In the genomic region with DNA sequence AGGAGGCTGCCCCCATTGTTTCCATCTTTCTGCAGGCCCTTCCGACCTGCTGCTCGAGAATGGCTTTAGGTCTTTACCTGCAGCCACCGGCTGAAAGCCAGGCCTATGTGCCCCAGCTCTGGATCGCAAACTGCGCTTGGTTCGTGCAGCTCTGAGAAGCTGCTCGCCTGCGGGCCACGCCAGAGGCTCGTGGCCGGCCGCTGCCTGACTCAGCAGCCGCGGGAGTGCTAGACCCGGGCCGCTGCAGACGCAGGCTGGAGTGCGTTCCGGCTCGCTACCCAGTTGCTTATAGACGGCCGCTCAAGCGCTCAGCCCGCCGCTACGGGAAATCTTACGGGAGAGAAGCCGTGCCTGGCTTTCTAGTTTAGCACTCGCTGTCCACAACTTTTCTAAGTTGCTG, we compare ENCODE assay signal across 8 mouse cellular contexts. TPM values are rescaled to one million over a fixed set of nuclear protein-coding genes. Genes with fewer than 3 reads are reported as not detected.
DNase-seq lines count a peak whose midpoint lies in the region; ATAC-seq lines count a peak whose summit lies in the region.

No protein-coding gene starts in this region.

- DNase-seq in heart, embryonic 10.5 days (ENCODE audit: low spot score): no peak
- DNase-seq in heart, postnatal 36 days: no peak
- peak; percentile 35 for DNase-seq in Muller cell, postnatal 12 days (ENCODE audit: inconsistent ontology term)
- DNase-seq in limb, embryonic 11.5 days (ENCODE audit: low spot score): peak; percentile 53
- peak; percentile 47 for DNase-seq in neural tube, embryonic 11.5 days (ENCODE audit: low spot score)
- DNase-seq in ovary, postnatal 10 days (ENCODE audit: low spot score): no peak
- DNase-seq in layer of hippocampus, postnatal 10 days (ENCODE audit: low spot score in 2 of 2): no peak

- peak overlapping the region; percentile 93 for H3K27ac ChIP-seq in heart, embryonic 10.5 days
- H3K27ac ChIP-seq in forebrain, embryonic 12.5 days: peak overlapping the region; percentile 75; the same call in 1 of the 2 replicates
- peak overlapping the region; percentile 59 for H3K27ac ChIP-seq in limb, embryonic 11.5 days (replicated peaks; ENCODE audit: low read depth, low read length)
- peak overlapping the region; percentile 70 for H3K27ac ChIP-seq in neural tube, embryonic 11.5 days (ENCODE audit: low read depth, low read length)

- WGBS in heart, embryonic 10.5 days: under 1% methylated on average over 29 of the region's 29 CpGs
- WGBS in forebrain, embryonic 12.5 days: under 1% methylated on average over 29 of the region's 29 CpGs
- under 1% methylated on average over 29 of the region's 29 CpGs for WGBS in limb, embryonic 11.5 days
- WGBS in neural tube, embryonic 11.5 days: under 1% methylated on average over 29 of the region's 29 CpGs

- peak overlapping the region; percentile 94 for H3K9ac ChIP-seq in forebrain, embryonic 12.5 days
- H3K9ac ChIP-seq in limb, embryonic 11.5 days (ENCODE audit: low read length): peak overlapping the region; percentile 90
- H3K9ac ChIP-seq in neural tube, embryonic 11.5 days (ENCODE audit: low read length): peak overlapping the region; percentile 91

- no peaks in the 10 kb centered on the region for H3K9me3 ChIP-seq in heart, embryonic 10.5 days
- no peaks in the 10 kb centered on the region for H3K9me3 ChIP-seq in forebrain, embryonic 12.5 days
- no peaks in the 10 kb centered on the region for H3K9me3 ChIP-seq in limb, embryonic 11.5 days (ENCODE audit: control insufficient read depth, low read length)
- no peaks in the 10 kb centered on the region for H3K9me3 ChIP-seq in neural tube, embryonic 11.5 days (ENCODE audit: control insufficient read depth, low read length)

- H3K4me3 ChIP-seq in heart, embryonic 10.5 days: peak overlapping the region; percentile 82
- H3K4me3 ChIP-seq in forebrain, embryonic 12.5 days (replicated peaks): peak overlapping the region; percentile 92
- peak overlapping the region; percentile 99 for H3K4me3 ChIP-seq in limb, embryonic 11.5 days (ENCODE audit: low read depth, low read length)
- peak overlapping the region; percentile 96 for H3K4me3 ChIP-seq in neural tube, embryonic 11.5 days (ENCODE audit: low read depth, low read length)

- peaks cover 61% of the 10 kb centered on the region for H3K4me1 ChIP-seq in heart, embryonic 10.5 days
- H3K4me1 ChIP-seq in forebrain, embryonic 12.5 days: peaks cover 42% of the 10 kb centered on the region
- peaks cover 16% of the 10 kb centered on the region for H3K4me1 ChIP-seq in limb, embryonic 11.5 days (ENCODE audit: control insufficient read depth, insufficient read depth, low read length)
- H3K4me1 ChIP-seq in neural tube, embryonic 11.5 days (ENCODE audit: control insufficient read depth, insufficient read depth, low read length): peaks cover 21% of the 10 kb centered on the region

- intact Hi-C loops in heart, postnatal 36 days (cut with DNase I): loop anchor here (5.0 kb wide), 1 partner anchor 130 kb away; the partner anchor contains the start of gene Gm12258

- ATAC-seq in forebrain, embryonic 12.5 days (ENCODE audit: low FRiP score): no peak
- ATAC-seq in limb, embryonic 11.5 days (ENCODE audit: insufficient number of reproducible peaks, low FRiP score, low TSS enrichment, low read depth): no peak
- no peak for ATAC-seq in neural tube, embryonic 11.5 days (ENCODE audit: insufficient read depth, low FRiP score, low TSS enrichment)

- H3K36me3 ChIP-seq in heart, embryonic 10.5 days: peaks cover 28% of the 10 kb centered on the region
- peaks cover 8% of the 10 kb centered on the region for H3K36me3 ChIP-seq in forebrain, embryonic 12.5 days (replicated peaks)
- H3K36me3 ChIP-seq in limb, embryonic 11.5 days (ENCODE audit: control insufficient read depth, insufficient read depth, low read length): peaks cover 3% of the 10 kb centered on the region; the same call in 1 of the 2 replicates
- peaks cover 3% of the 10 kb centered on the region; the same call in 1 of the 2 replicates for H3K36me3 ChIP-seq in neural tube, embryonic 11.5 days (ENCODE audit: control insufficient read depth, insufficient read depth, low read length)

- peak overlapping the region; percentile 99 for H3K4me2 ChIP-seq in forebrain, embryonic 12.5 days
- peak overlapping the region; percentile 95 for H3K4me2 ChIP-seq in limb, embryonic 11.5 days (ENCODE audit: low read depth, severe bottlenecking)
- peak overlapping the region; percentile 81 for H3K4me2 ChIP-seq in neural tube, embryonic 11.5 days (ENCODE audit: low read depth)

- H3K27me3 ChIP-seq in heart, embryonic 10.5 days (ENCODE audit: insufficient read depth, poor library complexity, severe bottlenecking): no peaks in the 10 kb centered on the region
- no peaks in the 10 kb centered on the region for H3K27me3 ChIP-seq in forebrain, embryonic 12.5 days
- no peaks in the 10 kb centered on the region for H3K27me3 ChIP-seq in limb, embryonic 11.5 days (ENCODE audit: control insufficient read depth, insufficient read depth, low read length)
- H3K27me3 ChIP-seq in neural tube, embryonic 11.5 days (ENCODE audit: control insufficient read depth, insufficient read depth, low read length): no peaks in the 10 kb centered on the region

RNA-seq across cellular contexts. Expression of gene Trim11, which starts 0.7 kb away (rescaled TPM):
- polyA plus RNA-seq in heart, embryonic 10.5 days (2016; fragmentation: Nextera tagmentation; extraction: Ambion mirVana): 24.0 and 31.4 TPM in 2 replicates
- 10 to 100 TPM; 14.5 TPM for total RNA-seq in heart, postnatal 36 days (2021)
- polyA plus RNA-seq in forebrain, embryonic 12.5 days (2016; fragmentation: Nextera tagmentation; extraction: Ambion mirVana): 19.2 and 20.9 TPM in 2 replicates
- polyA plus RNA-seq in limb, embryonic 11.5 days (2014; fragmentation: Nextera tagmentation; extraction: Ambion mirVana): 19.0 and 20.5 TPM in 2 replicates
- 19.5 and 20.8 TPM in 2 replicates for polyA plus RNA-seq in neural tube, embryonic 11.5 days (2014; fragmentation: Nextera tagmentation; extraction: Ambion mirVana)
- total RNA-seq in layer of hippocampus, postnatal 10 days (2021): 10 to 100 TPM; 24.7 to 28.6 TPM

RNA-seq across cellular contexts. Expression of gene Hist3h2a, which starts 22.7 kb away (rescaled TPM):
- polyA plus RNA-seq in heart, embryonic 10.5 days (2016; fragmentation: Nextera tagmentation; extraction: Ambion mirVana): 15.5 and 15.9 TPM in 2 replicates
- total RNA-seq in heart, postnatal 36 days (2021): 10 to 100 TPM; 15.3 to 17.6 TPM
- 91.9 and 92.9 TPM in 2 replicates for polyA plus RNA-seq in forebrain, embryonic 12.5 days (2016; fragmentation: Nextera tagmentation; extraction: Ambion mirVana)
- 17.9 and 19.2 TPM in 2 replicates for polyA plus RNA-seq in limb, embryonic 11.5 days (2014; fragmentation: Nextera tagmentation; extraction: Ambion mirVana)
- 56.3 and 61.4 TPM in 2 replicates for polyA plus RNA-seq in neural tube, embryonic 11.5 days (2014; fragmentation: Nextera tagmentation; extraction: Ambion mirVana)
- total RNA-seq in layer of hippocampus, postnatal 10 days (2021): 10 to 100 TPM; 59.3 to 61.6 TPM

RNA-seq across cellular contexts. Expression of gene Trim17, which starts 22.7 kb away (rescaled TPM):
- polyA plus RNA-seq in heart, embryonic 10.5 days (2016; fragmentation: Nextera tagmentation; extraction: Ambion mirVana): 0.75 and 0.79 TPM in 2 replicates
- total RNA-seq in heart, postnatal 36 days (2021): under 1 TPM; 0.11 to 0.16 TPM
- polyA plus RNA-seq in forebrain, embryonic 12.5 days (2016; fragmentation: Nextera tagmentation; extraction: Ambion mirVana): 0.89 and 1.0 TPM in 2 replicates
- 0.25 and 0.27 TPM in 2 replicates for polyA plus RNA-seq in limb, embryonic 11.5 days (2014; fragmentation: Nextera tagmentation; extraction: Ambion mirVana)
- 0.74 and 0.88 TPM in 2 replicates for polyA plus RNA-seq in neural tube, embryonic 11.5 days (2014; fragmentation: Nextera tagmentation; extraction: Ambion mirVana)
- 1 to 10 TPM; 2.9 to 3.7 TPM for total RNA-seq in layer of hippocampus, postnatal 10 days (2021)

RNA-seq across cellular contexts. Expression of gene Hist3h2ba, which starts 28.4 kb away (rescaled TPM):
- polyA plus RNA-seq in heart, embryonic 10.5 days (2016; fragmentation: Nextera tagmentation; extraction: Ambion mirVana): 4.8 and 9.8 TPM in 2 replicates
- total RNA-seq in heart, postnatal 36 days (2021): 1 to 10 TPM; 2.2 to 2.5 TPM
- polyA plus RNA-seq in forebrain, embryonic 12.5 days (2016; fragmentation: Nextera tagmentation; extraction: Ambion mirVana): 185 and 187 TPM in 2 replicates
- polyA plus RNA-seq in limb, embryonic 11.5 days (2014; fragmentation: Nextera tagmentation; extraction: Ambion mirVana): 8.8 and 11.1 TPM in 2 replicates
- 75.5 and 84.8 TPM in 2 replicates for polyA plus RNA-seq in neural tube, embryonic 11.5 days (2014; fragmentation: Nextera tagmentation; extraction: Ambion mirVana)
- total RNA-seq in layer of hippocampus, postnatal 10 days (2021): 100 to 1,000 TPM; 146 to 155 TPM

RNA-seq across cellular contexts. Expression of gene Rnf187, which starts 38.4 kb away (rescaled TPM):
- 169 and 213 TPM in 2 replicates for polyA plus RNA-seq in heart, embryonic 10.5 days (2016; fragmentation: Nextera tagmentation; extraction: Ambion mirVana)
- total RNA-seq in heart, postnatal 36 days (2021): 100 to 1,000 TPM; 160 to 167 TPM
- polyA plus RNA-seq in forebrain, embryonic 12.5 days (2016; fragmentation: Nextera tagmentation; extraction: Ambion mirVana): 403 and 431 TPM in 2 replicates
- 269 and 275 TPM in 2 replicates for polyA plus RNA-seq in limb, embryonic 11.5 days (2014; fragmentation: Nextera tagmentation; extraction: Ambion mirVana)
- polyA plus RNA-seq in neural tube, embryonic 11.5 days (2014; fragmentation: Nextera tagmentation; extraction: Ambion mirVana): 460 and 493 TPM in 2 replicates
- 100 to 1,000 TPM; 453 to 458 TPM for total RNA-seq in layer of hippocampus, postnatal 10 days (2021)

Comparison
In these comparisons a context has a peak if more than half of its experiments do, and no peak if none do; other contexts are left out.
1. DNase-seq: peak in Muller cell, postnatal 12 days (single experiment), limb, embryonic 11.5 days (single experiment) and neural tube, embryonic 11.5 days (single experiment); none in heart, embryonic 10.5 days (single experiment), heart, postnatal 36 days (0 of 2), ovary, postnatal 10 days (single experiment) and layer of hippocampus, postnatal 10 days (0 of 2).
2. Peak in every context shown above with its lines, with median percentiles within 50 percentile points of each other: H3K27ac ChIP-seq, H3K4me3 ChIP-seq, H3K4me2 ChIP-seq and H3K9ac ChIP-seq.